Mouse (Mus musculus) G1E (cell line): Measurements from ENCODE around the gene Srd5a1.

ENCODE experiments used
- CTCF ChIP-seq: IDR thresholded peaks from 2 replicates; pipeline ENCODE4 v1.5.1; 2012; ENCODE audit warnings: low read depth, low read length, inconsistent platforms, mixed read lengths
- GATA1 ChIP-seq: IDR thresholded peaks from 2 replicates; pipeline ENCODE4 v1.6.1; 2012; ENCODE audit warnings: borderline replicate concordance, low read length, inconsistent platforms, mixed read lengths
- GATA2 ChIP-seq: IDR thresholded peaks from 2 replicates; pipeline ENCODE4 v1.6.1; 2012; ENCODE audit warnings: low read depth, low read length, inconsistent platforms, borderline replicate concordance
- POLR2AphosphoS5 ChIP-seq: IDR thresholded peaks from 2 replicates; pipeline ENCODE4 v1.6.1; 2012; ENCODE audit warnings: low read depth, low read length, inconsistent platforms; ENCODE audit not compliant: insufficient replicate concordance
- TAL1 ChIP-seq: conservative IDR thresholded peaks from 2 replicates; pipeline ENCODE4 v1.6.1; 2012; ENCODE audit warnings: low read depth, low read length, inconsistent platforms, mixed read lengths

DNA sequence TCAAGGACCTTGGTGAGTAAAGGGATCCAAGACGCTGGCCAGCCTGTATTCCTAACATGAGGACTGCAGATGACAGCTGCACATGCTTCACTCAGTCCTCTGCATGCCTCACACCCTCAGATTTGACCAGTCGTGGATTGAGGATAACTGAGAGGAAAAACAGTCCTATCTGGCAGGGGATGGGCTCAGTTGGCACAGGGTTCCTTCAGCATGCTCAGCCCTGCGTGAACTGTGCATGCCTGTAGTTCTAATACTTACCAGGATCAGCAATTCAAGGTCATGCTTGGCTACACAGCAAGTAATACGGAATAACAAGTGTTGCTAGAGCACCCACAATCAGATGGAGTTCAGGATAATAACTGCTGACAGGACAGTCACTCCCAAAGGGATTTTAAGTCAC is 20.4 kb upstream of the Srd5a1 start:
- TF ChIP-seq CTCF: no peak
- no peak for TF ChIP-seq TAL1
- TF ChIP-seq POLR2AphosphoS5: no peak
- TF ChIP-seq GATA1: no peak
- TF ChIP-seq GATA2: no peak
